Mouse (Mus musculus) left cerebral cortex, adult 2 months (tissue): ENCODE results near the gene Lclat1. TPM values are rescaled to one million over a fixed set of nuclear protein-coding genes. Genes with fewer than 3 reads are reported as not detected.
"Not testable (repeated sequence)": the region's sequence is repeated elsewhere in the genome, so short reads cannot be mapped to it uniquely, and the experiment has no call there.

ENCODE experiments used
- DNase-seq, 2 experiments: peaks; one replicate each; pipeline ENCODE4 v3.0.0; 2021 to 2022; ENCODE audit warnings: low spot score in 2 of 2, mixed read lengths in 1 of 2; ENCODE audit errors: extremely low spot score in 1 of 2
- H3K27ac ChIP-seq: fragments of 200-600 bp; 2 replicates; pipeline ENCODE4 v1.8.1; 2022
- H3K4me3 ChIP-seq: fragments of 200-600 bp; 2 replicates; pipeline ENCODE4 v1.8.1; 2022
- CTCF ChIP-seq: fragments of 200-600 bp; IDR thresholded peaks from 2 replicates; pipeline ENCODE4 v1.8.1; 2022; ENCODE audit warnings: antibody characterized with exemption, mild to moderate bottlenecking, moderate library complexity
- intact Hi-C: fragments of 180-260 bp; cut with DNase I; formaldehyde crosslinking; loops from one replicate; pipeline ENCODE4 v1.15.1; 2025
- total RNA-seq, 2 experiments: library from RNA; stranded (reverse); gene quantifications; 2 replicates each; pipeline ENCODE4 v1.2.3; 2021

Gene Lclat1
- total RNA-seq, 2 experiments from 2014 or later: 38.5 to 40.2 TPM

DNA sequence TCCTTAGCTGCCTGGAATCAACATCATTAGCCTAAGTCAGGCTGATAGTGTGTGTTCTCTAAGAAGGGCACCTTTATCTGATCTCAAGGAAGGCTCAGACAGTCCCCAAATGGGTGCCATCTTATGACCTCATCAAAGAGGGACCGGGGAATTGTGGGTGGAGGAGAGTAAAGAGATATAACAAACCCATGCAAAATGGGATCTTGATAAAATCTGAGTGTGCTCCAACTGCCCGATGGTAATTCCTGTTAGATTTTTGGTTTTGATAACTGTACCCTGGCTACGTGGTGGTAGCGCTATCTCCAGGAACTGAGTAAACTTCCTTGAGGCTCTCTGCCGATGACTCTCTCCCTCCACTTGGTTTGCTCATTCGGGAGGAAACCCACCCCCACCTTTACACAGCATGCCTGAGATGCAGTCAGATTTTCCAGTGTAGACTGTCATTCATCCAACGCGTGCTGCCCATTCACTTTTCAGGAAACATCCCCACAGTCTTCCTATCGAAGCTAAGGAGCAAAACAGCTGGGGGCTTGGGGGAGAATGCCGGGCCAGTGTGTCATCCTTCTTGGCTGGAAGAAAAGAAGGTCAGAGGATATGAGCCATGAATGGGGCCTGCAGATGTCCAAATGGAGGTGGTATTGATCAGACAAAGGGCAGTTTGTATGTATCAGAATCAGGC lies 145.6 kb downstream of the Lclat1 start:
- H3K27ac ChIP-seq: no peak overlapping the region
- TF ChIP-seq CTCF: no peak
- intact Hi-C loops: no loop called here
- no peak for DNase-seq
- H3K4me3 ChIP-seq: no peak overlapping the region

DNA sequence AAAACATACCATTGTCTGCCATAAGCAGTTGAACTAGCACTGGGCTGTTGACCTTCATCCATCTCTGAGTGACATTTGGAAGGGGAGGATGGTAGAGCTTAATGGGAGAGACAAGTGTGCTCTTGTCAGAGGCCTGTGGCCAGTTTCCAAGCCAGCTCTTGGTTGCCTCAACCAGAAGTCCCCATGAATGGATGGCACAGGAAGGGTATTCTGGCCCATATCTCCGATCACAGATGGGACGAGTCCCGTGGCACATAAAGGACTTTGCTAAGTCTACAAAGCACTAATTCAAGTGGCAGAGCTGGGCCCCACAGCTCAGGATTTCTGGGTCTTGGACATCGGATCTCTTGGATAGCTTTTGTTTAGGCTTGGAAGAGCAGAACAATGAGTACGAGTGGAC lies 148.0 kb downstream of the Lclat1 start:
- Histone ChIP-seq H3K27ac (no peak overlapping the region), H3K4me3 (no peak overlapping the region)
- intact Hi-C loops: no loop called here
- no peak for TF ChIP-seq CTCF
- no peak for DNase-seq

DNA sequence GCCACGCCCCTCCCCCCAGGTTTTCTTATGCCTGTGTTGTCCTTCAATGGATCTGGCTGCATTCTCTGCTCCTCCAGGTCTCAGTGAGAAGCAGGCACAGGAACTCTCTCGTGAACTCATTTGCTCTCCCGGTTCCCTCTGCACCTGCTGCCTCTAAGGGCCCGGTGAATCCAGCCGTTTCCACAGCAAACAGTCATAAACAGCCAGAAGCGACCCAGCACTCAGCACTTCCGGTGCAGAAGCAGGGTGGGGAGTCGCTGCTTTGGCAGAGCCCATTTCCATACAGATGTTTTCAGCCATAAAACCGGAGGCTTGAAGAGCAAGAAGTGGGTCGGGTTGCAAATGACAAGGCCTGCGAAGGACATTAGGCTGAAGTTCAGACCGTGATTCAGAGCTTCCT lies 150.8 kb downstream of the Lclat1 start:
- DNase-seq: no peak
- intact Hi-C loops: no loop called here
- no peak for TF ChIP-seq CTCF
- Histone ChIP-seq H3K4me3 (no peak overlapping the region), H3K27ac (no peak overlapping the region)

DNA sequence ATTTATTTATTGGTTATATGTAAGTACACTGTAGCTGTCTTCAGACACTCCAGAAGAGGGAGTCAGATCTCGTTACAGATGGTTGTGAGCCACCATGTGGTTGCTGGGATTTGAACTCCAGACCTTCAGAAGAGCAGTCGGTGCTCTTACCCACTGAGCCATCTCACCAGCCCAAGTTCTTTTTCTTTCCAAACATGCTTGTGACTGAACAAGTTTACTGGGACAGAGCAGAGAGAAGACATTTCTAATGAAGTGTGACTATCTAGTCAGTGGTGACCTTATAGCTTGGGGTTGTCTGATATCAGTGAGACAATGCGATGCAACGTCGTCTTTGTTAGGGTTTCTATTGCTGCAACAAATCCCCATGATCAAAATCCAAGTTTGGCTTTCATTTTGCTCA lies 151.5 kb downstream of the Lclat1 start:
- DNase-seq, intact Hi-C loops, H3K4me3 ChIP-seq, H3K27ac ChIP-seq: not testable (repeated sequence)

DNA sequence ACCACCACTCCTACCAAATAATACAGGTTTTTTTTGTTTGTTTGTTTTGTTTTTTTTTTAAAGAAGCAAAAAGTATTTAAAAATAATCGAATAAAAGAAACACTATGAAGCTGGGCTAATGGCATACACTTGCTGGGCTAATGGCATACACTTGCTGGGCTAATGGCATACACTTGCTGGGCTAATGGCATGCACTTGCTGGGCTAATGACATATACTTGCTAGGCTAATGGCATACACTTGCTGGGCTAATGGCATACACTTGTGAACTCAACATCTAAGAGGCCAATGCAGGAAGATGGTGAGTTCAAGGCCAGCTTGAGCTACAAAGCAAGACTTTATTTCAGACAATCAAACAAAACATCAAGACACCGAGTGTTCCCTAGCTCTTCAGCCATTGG lies 154.8 kb downstream of the Lclat1 start:
- Histone ChIP-seq H3K27ac (peak overlapping the region; percentile 55; the same call in 1 of the 2 replicates), H3K4me3 (no peak overlapping the region)
- intact Hi-C loops: no loop called here
- no peak for TF ChIP-seq CTCF
- no peak for DNase-seq

DNA sequence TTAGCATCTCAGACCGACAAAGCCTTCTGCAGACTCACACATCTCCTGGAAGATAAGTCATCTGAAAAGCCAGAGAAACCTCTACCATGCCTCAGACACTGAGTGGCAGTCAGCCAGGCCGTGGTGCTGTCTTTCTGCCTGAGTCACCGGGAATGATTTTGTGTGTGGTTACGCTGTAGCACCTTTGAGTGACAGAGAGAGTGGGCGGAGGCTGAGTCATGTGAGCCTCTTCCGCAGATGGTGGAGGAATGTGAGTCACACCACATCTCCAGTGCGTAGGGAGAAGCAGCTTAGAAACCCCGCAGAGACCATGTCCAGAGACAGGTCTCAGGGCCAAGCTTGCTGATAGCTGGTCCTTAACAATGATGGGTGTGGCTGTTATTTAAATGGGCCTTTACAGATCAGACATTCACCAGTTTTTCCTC lies 155.3 kb downstream of the Lclat1 start:
- intact Hi-C loops: no loop called here
- peak overlapping the region; percentile 73 for H3K27ac ChIP-seq
- no peak overlapping the region for H3K4me3 ChIP-seq
- DNase-seq: peak; percentile 82
- TF ChIP-seq CTCF: no peak

DNA sequence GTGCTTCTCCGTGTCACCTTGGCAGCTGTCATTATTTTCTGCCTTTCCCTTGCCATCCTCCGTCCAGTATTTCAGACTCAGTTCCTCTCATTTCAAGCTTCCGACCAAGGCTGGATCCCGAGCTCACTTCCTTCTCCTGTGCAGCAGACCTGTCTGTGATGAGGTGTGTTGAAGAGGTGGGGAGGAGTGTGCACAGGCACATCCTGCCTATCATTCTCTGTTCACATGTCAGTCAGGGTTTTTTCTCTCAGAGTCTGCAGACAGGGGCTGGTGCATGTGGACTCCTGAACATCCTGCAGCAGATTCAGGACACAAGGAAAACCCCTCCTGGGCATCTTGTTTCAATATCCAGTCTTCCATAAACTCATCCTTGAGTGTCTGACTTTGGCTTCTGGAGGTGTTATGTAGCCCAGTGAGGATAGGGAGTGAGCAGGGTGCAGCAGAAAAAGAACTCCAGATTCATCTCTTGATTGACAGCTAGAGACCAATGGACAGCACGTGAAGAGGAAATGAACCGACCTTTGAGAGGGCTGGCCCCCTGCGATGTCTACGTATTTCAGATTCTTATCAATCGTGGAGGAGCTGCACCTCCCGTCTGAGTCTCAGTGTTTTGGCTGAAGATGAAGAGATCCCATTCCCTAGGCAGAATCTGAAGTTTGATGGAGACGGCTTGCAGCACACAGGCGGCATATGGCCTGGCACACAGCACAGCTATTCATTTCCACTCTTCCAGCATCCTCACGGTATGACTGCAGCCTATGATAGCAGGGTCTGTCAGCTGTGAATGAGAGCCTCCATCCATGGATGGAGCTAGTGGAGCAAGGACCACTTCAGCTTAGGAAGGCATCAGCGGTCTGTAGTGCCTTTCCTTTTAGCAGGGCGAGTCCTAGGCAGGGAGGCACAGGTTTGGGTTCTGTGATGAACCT lies 163.3 kb downstream of the Lclat1 start:
- no peak for DNase-seq
- intact Hi-C loops: loop anchor here (5.0 kb wide), 1 partner anchor 299 kb away; no protein-coding TSS in a partner anchor
- peak overlapping the region; percentile 24 for H3K4me3 ChIP-seq
- no peak for TF ChIP-seq CTCF
- peak overlapping the region; percentile 96 for H3K27ac ChIP-seq

DNA sequence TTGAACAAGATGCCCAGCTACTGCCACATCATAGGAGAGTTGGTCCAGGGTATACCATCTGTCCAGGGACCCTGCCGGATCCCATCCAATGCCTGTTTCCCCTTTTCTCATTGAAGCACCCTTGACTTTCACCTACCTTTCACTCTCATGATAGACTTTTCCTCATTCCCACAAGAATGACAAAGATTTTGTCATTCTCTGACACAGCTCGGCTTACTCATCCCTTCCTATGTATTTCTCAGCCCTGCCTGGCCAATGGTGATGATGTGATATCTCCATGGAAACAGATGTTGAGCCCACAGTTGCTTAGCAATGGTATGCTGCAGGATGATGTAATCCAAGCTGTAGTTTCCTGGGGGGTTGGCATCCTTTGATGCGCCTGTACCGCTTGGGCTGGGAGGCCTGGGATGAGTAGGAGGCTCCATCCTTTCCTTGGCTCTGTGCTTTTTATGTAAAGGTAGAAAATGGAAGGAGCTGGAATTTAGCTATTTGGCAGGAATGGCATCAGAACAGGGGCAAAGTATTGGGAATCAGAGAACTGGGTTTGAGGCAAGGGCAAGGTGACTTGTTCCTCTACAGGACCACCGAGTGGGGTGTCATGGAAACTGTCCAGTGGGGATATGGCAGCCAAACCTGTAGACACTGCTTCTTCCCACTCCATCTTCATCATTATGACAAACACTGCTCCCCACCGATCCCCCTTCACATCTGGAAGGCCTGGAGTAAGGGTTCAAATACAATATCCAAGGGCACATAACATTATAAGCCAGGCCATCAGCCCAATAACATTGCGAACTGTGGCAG lies 164.2 kb downstream of the Lclat1 start:
- H3K4me3 ChIP-seq: peak overlapping the region; percentile 24
- intact Hi-C loops: loop anchor here (5.0 kb wide), 1 partner anchor 300 kb away; no protein-coding TSS in a partner anchor
- TF ChIP-seq CTCF: no peak
- peak overlapping the region; percentile 96 for H3K27ac ChIP-seq
- DNase-seq: peak; percentile 53 to 74

DNA sequence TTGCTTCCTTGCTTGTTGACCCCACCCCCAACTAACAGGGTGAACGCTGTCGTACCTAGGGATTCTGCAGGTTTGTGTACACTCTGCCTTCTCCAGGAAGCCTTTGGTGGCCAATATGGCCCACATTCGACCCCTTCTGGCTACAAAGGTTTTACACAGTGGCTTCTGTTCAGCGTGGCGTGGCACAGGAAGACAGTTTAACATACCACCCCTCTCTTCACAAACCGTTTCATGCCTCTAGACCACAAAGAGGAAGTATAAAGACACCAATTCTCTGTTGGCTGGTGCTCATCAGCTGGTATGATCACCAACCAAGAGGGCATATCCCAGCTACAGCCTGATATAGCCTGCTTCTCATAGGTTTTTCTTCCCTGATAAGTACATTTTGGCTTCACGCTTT lies 166.0 kb downstream of the Lclat1 start:
- no peak overlapping the region for H3K27ac ChIP-seq
- no peak for TF ChIP-seq CTCF
- no peak overlapping the region for H3K4me3 ChIP-seq
- intact Hi-C loops: loop anchor here (5.0 kb wide), 1 partner anchor 302 kb away; no protein-coding TSS in a partner anchor
- no peak for DNase-seq

DNA sequence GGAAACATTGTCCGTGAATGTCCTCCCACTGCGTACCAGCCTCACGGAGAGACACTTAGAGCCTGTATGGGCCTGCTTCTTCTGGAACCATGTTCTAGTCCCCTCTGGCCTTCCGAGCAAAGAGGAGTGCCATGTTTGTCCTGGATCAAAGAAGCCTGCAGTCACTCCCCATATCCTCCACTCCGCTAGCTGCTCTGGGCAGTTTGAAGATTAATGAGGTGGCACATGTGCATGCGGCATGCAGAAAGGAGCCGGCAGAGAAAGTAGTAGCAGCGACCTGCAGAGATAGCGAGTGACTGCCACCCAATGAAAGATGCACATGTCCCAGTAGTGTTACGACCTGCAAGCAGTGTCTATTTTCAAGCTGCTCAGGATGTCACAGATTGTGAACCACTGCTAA lies 167.3 kb downstream of the Lclat1 start:
- DNase-seq: no peak
- Histone ChIP-seq H3K27ac (no peak overlapping the region), H3K4me3 (no peak overlapping the region)
- intact Hi-C loops: no loop called here
- no peak for TF ChIP-seq CTCF

DNA sequence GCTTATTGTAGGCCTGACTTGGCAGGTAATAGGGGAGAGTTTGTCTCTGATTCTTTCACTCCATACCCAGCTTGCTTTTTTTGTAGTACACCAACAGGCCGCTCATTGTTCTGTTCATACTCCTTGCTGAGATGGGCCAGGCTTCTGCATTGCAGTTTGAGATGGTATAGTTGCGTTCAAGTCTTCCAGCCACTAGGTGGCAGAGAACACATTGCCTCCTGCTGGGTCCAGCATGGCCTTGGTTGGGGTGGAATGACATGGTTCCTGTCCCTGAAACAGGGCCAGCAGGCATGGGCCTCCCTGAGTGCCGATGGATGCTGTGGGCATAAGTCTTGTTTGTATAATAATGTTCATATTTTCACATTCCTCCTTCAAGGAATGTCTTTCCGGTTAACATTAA lies 170.0 kb downstream of the Lclat1 start:
- Histone ChIP-seq H3K4me3 (no peak overlapping the region), H3K27ac (no peak overlapping the region)
- peak; percentile 19 for TF ChIP-seq CTCF
- DNase-seq: no peak
- intact Hi-C loops: no loop called here

DNA sequence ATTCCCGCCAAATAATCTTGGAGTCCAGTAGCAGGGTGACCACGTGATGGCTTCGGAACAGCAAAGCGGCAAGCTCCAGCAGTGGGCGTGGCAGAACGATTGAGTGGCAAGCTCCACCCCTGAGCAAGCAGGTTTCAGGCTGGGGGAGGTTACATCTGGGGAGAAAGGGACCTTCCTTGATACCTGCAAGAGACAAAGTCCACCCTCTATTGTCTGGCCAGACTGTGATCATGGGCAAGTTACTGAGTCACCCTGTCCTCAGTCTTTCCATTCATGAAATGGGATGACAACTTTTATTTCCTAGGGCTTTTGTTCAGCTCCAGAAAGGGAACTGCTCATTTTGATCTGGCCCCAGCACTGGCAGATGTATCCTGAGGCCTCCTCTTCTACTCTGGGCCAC lies 174.9 kb downstream of the Lclat1 start:
- intact Hi-C loops: not testable (repeated sequence)

More for the DNA sequence above, 174.9 kb downstream of the Lclat1 start:
- DNase-seq, H3K27ac ChIP-seq, H3K4me3 ChIP-seq: not testable (repeated sequence)
